Mouse (Mus musculus) bone marrow macrophage, adult 2 months (primary cell): ENCODE measurements at regions not wholly inside any gene's neighbourhood (a gene's known extent, or its start where the extent isn't known, plus 50 kb on each side); places are given as distances from the start of the nearest gene placed in this dataset.

Experiments
- CTCF ChIP-seq: IDR thresholded peaks from 2 replicates; pipeline ENCODE4 v1.5.1; 2012; ENCODE audit warnings: low read depth, mild to moderate bottlenecking, low read length, moderate library complexity
- POLR2A ChIP-seq: IDR thresholded peaks from 2 replicates; pipeline ENCODE4 v1.6.1; 2012; ENCODE audit warnings: mild to moderate bottlenecking, low read depth, low read length, borderline replicate concordance

- TF ChIP-seq POLR2A, result no peak
- no peak for TF ChIP-seq CTCF
Observed at GRCm38 (mm10) chr15:60993971-60994690, 71.3 kb upstream of the A1bg start.
